Mouse (Mus musculus) cerebellum, adult 2 months (tissue): Measurements from ENCODE around the gene Ylpm1.

ENCODE experiments used
- CTCF ChIP-seq: fragments of 200-500 bp; IDR thresholded peaks from 2 replicates; pipeline ENCODE4 v1.5.1; 2011; ENCODE audit warnings: low read depth, mild to moderate bottlenecking, control low read depth, low read length, moderate library complexity, borderline replicate concordance; ENCODE audit not compliant: insufficient read depth
- POLR2A ChIP-seq: fragments of 200-500 bp; IDR thresholded peaks from 2 replicates; pipeline ENCODE4 v1.6.1; 2011; ENCODE audit warnings: low read length, control low read depth, borderline replicate concordance; ENCODE audit not compliant: insufficient read depth

GRCm38 (mm10) chr12:85113337-85113736 lies 117.2 kb downstream of the Ylpm1 start:
- TF ChIP-seq CTCF (no peak), POLR2A (no peak)
